Mouse (Mus musculus): ENCODE measurements at regions not wholly inside any gene's neighbourhood (a gene's known extent, or its start where the extent isn't known, plus 50 kb on each side); places are given as distances from the start of the nearest gene placed in this dataset.

- DNase-seq (ENCODE audit: low spot score), result no peak
These were observed 429.0 kb downstream of the Matn1 start for GRCm38 (mm10) chr4:131373172-131373571.

- no peak for DNase-seq (ENCODE audit: low spot score)
These were observed 430.5 kb downstream of the Matn1 start for GRCm38 (mm10) chr4:131374527-131375290.

- DNase-seq (ENCODE audit: low spot score), result no peak
These were observed 436.9 kb downstream of the Matn1 start for GRCm38 (mm10) chr4:131381063-131381462.

GRCm38 (mm10) chr4:131381529-131381928 lies 437.3 kb downstream of the Matn1 start:
- DNase-seq (ENCODE audit: low spot score), result no peak

DNA sequence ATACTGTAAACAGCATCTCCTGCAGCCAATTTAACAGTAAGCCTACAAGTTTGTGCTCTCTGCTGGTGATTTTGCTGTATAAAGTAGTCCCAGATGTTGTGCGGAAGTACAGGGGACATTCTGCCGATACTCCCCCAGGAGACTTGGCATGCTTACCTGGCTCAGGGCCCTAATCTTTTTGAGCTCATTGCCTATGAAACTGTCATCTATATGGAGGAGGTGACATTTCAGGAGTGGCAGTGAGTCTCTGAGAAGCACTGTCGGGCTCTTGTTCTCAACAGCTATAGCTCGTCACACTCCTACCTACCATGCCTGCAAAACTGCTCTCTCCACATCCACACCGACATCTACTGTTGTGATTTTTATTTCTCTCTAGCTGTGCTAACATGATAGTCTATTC lies 439.7 kb downstream of the Matn1 start:
- DNase-seq (ENCODE audit: low spot score), result no peak

GRCm38 (mm10) chr4:131386961-131387360 lies 442.8 kb downstream of the Matn1 start:
- no peak for DNase-seq (ENCODE audit: low spot score)

DNA sequence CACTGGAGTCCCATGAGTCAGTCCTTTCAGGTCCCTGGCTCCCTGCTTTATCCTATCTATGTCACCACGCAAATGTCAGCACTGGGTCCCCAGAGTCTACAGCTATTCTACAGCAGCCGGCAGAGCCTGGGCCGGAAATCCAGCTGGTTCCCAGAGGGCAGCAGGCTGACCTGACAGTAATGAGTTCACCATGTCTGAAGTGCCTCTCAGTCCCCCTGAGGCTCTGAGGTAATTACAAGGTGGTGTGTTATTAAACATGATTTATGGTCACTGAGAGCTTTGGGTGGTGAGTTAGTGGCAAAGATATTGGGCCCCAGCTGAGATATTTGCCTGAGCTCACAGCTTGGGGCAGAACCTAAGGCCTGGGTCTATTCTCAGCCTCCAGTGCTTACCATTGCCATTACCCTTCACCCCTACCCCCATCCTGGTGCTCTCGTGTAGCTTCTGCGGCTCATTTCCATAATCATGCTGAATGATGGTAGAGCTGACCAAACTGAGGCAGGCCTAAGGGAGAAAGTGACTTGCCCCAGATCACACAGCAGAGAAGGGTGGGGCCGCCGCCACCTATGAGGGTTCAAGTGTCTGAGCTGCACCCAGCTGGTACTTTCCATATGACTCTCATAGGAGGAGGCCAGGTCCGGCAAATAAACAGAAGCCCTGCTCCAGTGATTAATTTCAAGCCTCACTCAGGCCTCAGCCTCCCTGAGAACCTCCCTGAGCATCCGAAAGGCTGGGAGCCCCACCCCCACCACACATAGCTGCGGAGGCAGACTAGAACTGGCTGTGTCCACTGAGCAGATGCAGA lies 446.8 kb downstream of the Ptpru start:
- no peak for DNase-seq (ENCODE audit: low spot score)

DNA sequence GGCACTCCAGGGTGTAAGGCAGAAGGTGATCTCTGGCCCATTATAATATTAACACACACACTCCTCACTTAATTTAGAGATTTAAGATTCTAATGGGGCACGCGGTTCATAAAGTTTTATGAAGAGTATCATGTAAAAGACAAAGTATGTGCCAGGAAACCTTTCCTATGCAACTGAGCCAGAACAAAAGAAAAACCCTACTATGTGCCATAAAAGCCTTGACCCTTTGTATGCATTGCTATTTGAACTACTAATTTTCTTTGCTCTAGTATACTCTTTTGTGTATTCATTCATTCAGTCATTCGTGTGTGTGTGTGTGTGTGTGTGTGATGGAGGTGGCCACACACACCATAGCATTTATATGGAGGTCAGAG lies 446.2 kb downstream of the Ptpru start:
- no peak for DNase-seq (ENCODE audit: low spot score)

- DNase-seq (ENCODE audit: low spot score), result no peak
These were observed 445.6 kb downstream of the Ptpru start for GRCm38 (mm10) chr4:131392478-131392877.

- DNase-seq (ENCODE audit: low spot score), result no peak
These were observed 441.8 kb downstream of the Ptpru start for GRCm38 (mm10) chr4:131396226-131396840.

DNA sequence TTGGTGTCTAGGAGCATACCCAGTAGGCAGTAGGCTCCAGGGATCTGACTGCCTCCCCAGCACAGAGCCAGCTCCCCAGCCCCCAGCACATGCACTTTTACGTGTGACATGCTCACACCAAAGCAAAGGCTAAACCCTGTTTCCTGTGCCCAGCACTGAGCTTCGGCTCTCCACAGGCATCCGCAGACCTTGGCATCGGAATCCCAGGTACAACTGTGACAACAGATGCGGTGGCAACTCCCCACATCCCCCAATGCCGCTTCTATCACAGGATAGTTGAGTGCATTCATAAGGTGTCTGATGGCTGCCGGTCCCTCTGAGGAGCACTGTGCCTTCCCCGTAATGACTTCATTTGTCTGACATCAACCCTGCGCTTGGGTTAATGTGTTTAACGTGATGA lies 440.9 kb downstream of the Ptpru start:
- DNase-seq (ENCODE audit: low spot score), result no peak

DNA sequence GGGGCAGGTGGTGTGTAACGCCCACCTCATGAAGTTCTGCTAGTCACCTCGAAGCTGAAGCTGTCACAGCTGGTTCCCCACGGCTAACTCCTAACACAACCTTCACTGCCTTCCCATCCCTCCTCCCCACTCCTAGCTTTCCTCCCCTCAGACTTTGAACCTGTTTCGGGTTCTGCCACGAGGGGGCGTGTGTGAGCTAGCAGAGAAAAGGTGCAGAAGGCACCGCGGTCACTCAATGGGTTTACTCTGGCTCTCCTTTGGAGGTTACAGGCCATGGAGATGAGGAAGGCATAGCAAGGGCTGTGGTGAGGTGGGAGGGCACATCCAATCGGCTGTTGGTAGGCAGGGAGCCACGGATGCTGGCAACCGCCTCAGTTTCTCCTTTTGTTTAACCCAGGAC lies 437.3 kb downstream of the Ptpru start:
- DNase-seq (ENCODE audit: low spot score), result peak; percentile 10

GRCm38 (mm10) chr4:131401255-131401654 lies 436.8 kb downstream of the Ptpru start:
- no peak for DNase-seq (ENCODE audit: low spot score)

GRCm38 (mm10) chr4:131405376-131406017 lies 432.6 kb downstream of the Ptpru start:
- no peak for DNase-seq (ENCODE audit: low spot score)

GRCm38 (mm10) chr4:131407464-131407863 lies 430.6 kb downstream of the Ptpru start:
- DNase-seq (ENCODE audit: low spot score), result no peak

DNA sequence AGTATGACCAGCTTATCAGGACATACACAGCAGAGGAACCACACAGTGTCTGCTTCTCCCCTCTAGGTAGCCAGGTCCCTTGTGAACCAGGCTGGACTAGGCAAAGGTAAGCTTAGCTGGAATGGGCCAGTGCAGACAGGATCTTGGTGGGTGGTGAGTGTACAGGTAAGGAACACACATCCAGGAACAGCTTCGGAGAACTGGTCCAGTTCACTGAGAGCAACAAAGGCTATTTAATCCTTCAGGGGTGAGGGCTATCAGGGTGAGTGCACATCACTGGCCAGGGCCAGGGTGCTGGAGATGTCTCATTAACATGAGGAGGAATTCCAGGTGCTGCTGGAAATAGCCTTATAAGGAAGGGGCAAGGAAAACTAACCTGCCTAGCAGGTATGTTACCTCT lies 429.4 kb downstream of the Ptpru start:
- no peak for DNase-seq (ENCODE audit: low spot score)

GRCm38 (mm10) chr4:131409805-131410204 lies 428.3 kb downstream of the Ptpru start:
- peak; percentile 4 for DNase-seq (ENCODE audit: low spot score)

GRCm38 (mm10) chr4:131411936-131412335 lies 426.2 kb downstream of the Ptpru start:
- no peak for DNase-seq (ENCODE audit: low spot score)

DNA sequence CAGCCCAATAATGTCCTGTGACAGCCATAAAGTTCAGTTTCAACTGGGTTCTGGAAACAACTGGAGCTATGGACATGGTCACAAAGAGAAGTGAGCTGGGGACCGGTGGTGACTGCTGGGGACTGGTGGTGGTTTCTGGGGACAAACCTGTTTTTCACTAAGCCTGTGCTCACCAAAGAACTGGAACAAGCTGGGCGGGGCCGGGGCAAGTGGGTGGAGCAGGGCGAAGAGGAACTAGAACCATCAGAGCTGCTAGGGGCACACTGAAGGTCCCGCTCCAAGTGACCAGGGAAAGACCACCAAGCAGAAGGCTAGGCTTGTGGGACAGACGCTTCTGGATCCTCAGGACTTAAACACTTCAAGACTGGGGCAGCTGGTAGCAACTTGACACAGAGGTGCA lies 424.7 kb downstream of the Ptpru start:
- DNase-seq (ENCODE audit: low spot score), result no peak

GRCm38 (mm10) chr4:131415453-131415852 lies 422.6 kb downstream of the Ptpru start:
- no peak for DNase-seq (ENCODE audit: low spot score)

GRCm38 (mm10) chr4:131416209-131416608 lies 421.9 kb downstream of the Ptpru start:
- DNase-seq (ENCODE audit: low spot score), result no peak

DNA sequence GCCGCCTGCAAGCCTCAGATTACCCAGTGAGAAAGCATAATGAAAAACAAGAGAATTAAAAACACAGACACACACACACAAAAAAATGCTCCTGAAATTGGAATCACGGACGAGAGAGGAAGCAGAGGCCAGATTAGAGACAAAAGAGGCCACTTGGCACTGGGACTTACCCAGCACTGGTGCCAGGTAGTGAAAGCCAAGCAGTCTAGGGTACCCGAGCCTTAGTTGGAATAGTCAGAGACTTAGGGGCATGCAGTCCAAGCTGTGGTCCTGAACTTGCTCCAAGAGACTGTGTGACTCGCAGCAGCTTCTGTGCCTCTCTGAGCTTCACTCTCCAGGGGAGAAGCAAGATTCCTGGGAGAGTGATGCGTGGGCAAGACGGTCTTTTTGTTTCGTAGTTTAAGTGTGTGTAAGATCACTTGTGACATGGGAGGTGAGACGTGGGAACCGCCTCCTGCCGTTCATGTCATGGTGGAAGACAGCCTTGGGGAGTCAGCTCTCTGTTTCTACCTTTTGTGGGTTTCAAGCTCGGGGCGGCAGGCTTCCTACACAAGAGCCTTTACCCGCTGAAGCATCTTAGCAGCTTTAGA lies 420.8 kb downstream of the Ptpru start:
- DNase-seq (ENCODE audit: low spot score), result no peak

All from c-Kit-positive CD71-positive TER-119-positive erythroid progenitor cells, embryonic 14.5 days (primary cell).